18 mouse cellular contexts compared by ENCODE assay signal in genomic region chr2:93215790-93216189, GRCm38 (mm10). TPM values are rescaled to one million over a fixed set of nuclear protein-coding genes. Genes with fewer than 3 reads are reported as not detected.
DNase-seq lines count a peak whose midpoint lies in the region; ATAC-seq and TF ChIP-seq lines count a peak whose summit lies in the region.
"Had no signal": no experiment of that assay in that cellular context is flagged by ENCODE, and none has a peak within 500 bp of the region (broad histone marks: within the 10 kb centered on the region; RNA-seq: fewer than 3 reads in every experiment).

No protein-coding gene starts in this region.

- 0 out of 2 replicates have a peak overlapping the region, but pooled peaks have one; percentile 15 for H3K9ac ChIP-seq in hindbrain, embryonic 12.5 days
- no peak overlapping the region for H3K9ac ChIP-seq in hindbrain, embryonic 16.5 days (ENCODE audit: low read depth, low read length)
- H3K9ac ChIP-seq in liver, postnatal 0 days (replicated peaks) = no peak overlapping the region
- H3K9ac ChIP-seq in liver, embryonic 11.5 days (ENCODE audit: low read depth, low read length) = no peak overlapping the region
- H3K9ac ChIP-seq: liver, embryonic 12.5 days; midbrain, embryonic 12.5 days had no signal

- DNase-seq in cerebellum, adult 11 months = peak; percentile 81
- DNase-seq in cerebellum, adult 2 months = peak; percentile 84 to 94
- DNase-seq in cerebellum, postnatal 25 days = peak; percentile 86 to 88
- DNase-seq in liver, postnatal 0 days = no peak
- DNase-seq in liver, embryonic 11.5 days (ENCODE audit: low spot score) = no peak
- DNase-seq: adrenal gland, adult 8-10 months; B cell, adult 2 months; gastrocnemius, postnatal 36 days; heart, adult 2 months; lung, adult 2 months; thymus, adult 18-20 months; thymus, postnatal 36 days had no signal

- no peak overlapping the region for H3K4me2 ChIP-seq in hindbrain, embryonic 12.5 days (replicated peaks)
- no peak overlapping the region for H3K4me2 ChIP-seq in hindbrain, embryonic 16.5 days (ENCODE audit: low read length)
- no peak overlapping the region for H3K4me2 ChIP-seq in liver, postnatal 0 days (ENCODE audit: low read depth, low read length)
- H3K4me2 ChIP-seq in liver, embryonic 11.5 days = no peak overlapping the region
- H3K4me2 ChIP-seq: liver, embryonic 12.5 days; midbrain, embryonic 12.5 days had no signal

- H3K27me3 ChIP-seq in hindbrain, embryonic 12.5 days = no peaks in the 10 kb centered on the region
- no peaks in the 10 kb centered on the region for H3K27me3 ChIP-seq in hindbrain, embryonic 16.5 days (replicated peaks; ENCODE audit: control insufficient read depth, insufficient read depth, low read length)
- H3K27me3 ChIP-seq in cerebellum, adult 2 months (ENCODE audit: control insufficient read depth, insufficient read depth, low read length) = no peaks in the 10 kb centered on the region
- no peaks in the 10 kb centered on the region for H3K27me3 ChIP-seq in liver, postnatal 0 days (ENCODE audit: insufficient read depth, low read length)
- H3K27me3 ChIP-seq in liver, embryonic 11.5 days (replicated peaks; ENCODE audit: control insufficient read depth, insufficient read depth, low read length) = 0 out of 2 replicates have a peak, but pooled peaks cover 3% of the 10 kb centered on the region
- H3K27me3 ChIP-seq: liver, embryonic 12.5 days had no signal

- no peak overlapping the region for H3K4me3 ChIP-seq in hindbrain, embryonic 12.5 days
- H3K4me3 ChIP-seq in hindbrain, embryonic 16.5 days (ENCODE audit: low read length) = no peak overlapping the region
- no peak overlapping the region for H3K4me3 ChIP-seq in cerebellum, adult 2 months (replicated peaks; ENCODE audit: insufficient read depth, low read depth, low read length)
- H3K4me3 ChIP-seq in liver, postnatal 0 days (ENCODE audit: low read depth, low read length) = no peak overlapping the region
- H3K4me3 ChIP-seq in liver, embryonic 11.5 days (ENCODE audit: low read depth, low read length) = no peak overlapping the region
- H3K4me3 ChIP-seq: heart, adult 2 months; liver, embryonic 12.5 days; midbrain, embryonic 12.5 days had no signal

- ATAC-seq in hindbrain, embryonic 12.5 days (ENCODE audit: low FRiP score) = no peak
- ATAC-seq in hindbrain, embryonic 16.5 days = no peak
- no peak for ATAC-seq in liver, postnatal 0 days
- no peak for ATAC-seq in liver, embryonic 11.5 days (replicated peaks; ENCODE audit: low FRiP score)
- ATAC-seq: intestine, postnatal 0 days; liver, embryonic 12.5 days had no signal

- peaks cover 22% of the 10 kb centered on the region for H3K4me1 ChIP-seq in hindbrain, embryonic 12.5 days
- peaks cover 12% of the 10 kb centered on the region for H3K4me1 ChIP-seq in hindbrain, embryonic 16.5 days (ENCODE audit: control insufficient read depth, insufficient read depth, low read depth, low read length)
- peaks cover 64% of the 10 kb centered on the region for H3K4me1 ChIP-seq in cerebellum, adult 2 months (ENCODE audit: control insufficient read depth, insufficient read depth, low read length)
- H3K4me1 ChIP-seq in liver, postnatal 0 days (ENCODE audit: insufficient read depth) = no peaks in the 10 kb centered on the region
- peaks cover 7% of the 10 kb centered on the region; the same call in 1 of the 2 replicates for H3K4me1 ChIP-seq in liver, embryonic 11.5 days (replicated peaks; ENCODE audit: control insufficient read depth, insufficient read depth, low read length)

- H3K9me3 ChIP-seq in hindbrain, embryonic 12.5 days (replicated peaks) = no peaks in the 10 kb centered on the region
- no peaks in the 10 kb centered on the region for H3K9me3 ChIP-seq in hindbrain, embryonic 16.5 days (ENCODE audit: control insufficient read depth, low read length)
- no peaks in the 10 kb centered on the region for H3K9me3 ChIP-seq in liver, postnatal 0 days (ENCODE audit: low read length)
- H3K9me3 ChIP-seq in liver, embryonic 11.5 days (ENCODE audit: control insufficient read depth, low read length) = no peaks in the 10 kb centered on the region
- H3K9me3 ChIP-seq: G1E; liver, embryonic 12.5 days; midbrain, embryonic 12.5 days had no signal

- 0 out of 2 replicates have a peak overlapping the region, but pooled peaks have one; percentile 13 for H3K27ac ChIP-seq in hindbrain, embryonic 12.5 days
- no peak overlapping the region for H3K27ac ChIP-seq in hindbrain, embryonic 16.5 days (ENCODE audit: low read depth, low read length)
- H3K27ac ChIP-seq in cerebellum, adult 2 months (ENCODE audit: insufficient read depth, low read length) = peak overlapping the region; percentile 88
- H3K27ac ChIP-seq in liver, postnatal 0 days (ENCODE audit: low read depth) = no peak overlapping the region
- H3K27ac ChIP-seq in liver, embryonic 11.5 days (ENCODE audit: low read depth, low read length) = no peak overlapping the region
- H3K27ac ChIP-seq: heart, adult 2 months; liver, embryonic 12.5 days; midbrain, embryonic 12.5 days had no signal

- WGBS in hindbrain, embryonic 12.5 days = 72% methylated on average over 10 of the region's 10 CpGs
- WGBS in hindbrain, embryonic 16.5 days = 69% methylated on average over 9 of the region's 10 CpGs
- WGBS in cerebellum, adult 2 months = 17% methylated on average over 10 of the region's 10 CpGs
- 76% methylated on average over 10 of the region's 10 CpGs for WGBS in liver, postnatal 0 days (ENCODE audit: insufficient replicate concordance)
- 84% methylated on average over 9 of the region's 10 CpGs for WGBS in liver, embryonic 11.5 days

- H3K36me3 ChIP-seq in hindbrain, embryonic 12.5 days = peaks cover 17% of the 10 kb centered on the region; the same call in 1 of the 2 replicates
- no peaks in the 10 kb centered on the region for H3K36me3 ChIP-seq in hindbrain, embryonic 16.5 days (ENCODE audit: control insufficient read depth, insufficient read depth, low read length)
- H3K36me3 ChIP-seq in liver, postnatal 0 days (replicated peaks; ENCODE audit: insufficient read depth, low read length) = no peaks in the 10 kb centered on the region
- no peaks in the 10 kb centered on the region for H3K36me3 ChIP-seq in liver, embryonic 11.5 days (ENCODE audit: control insufficient read depth, insufficient read depth, low read length)
- H3K36me3 ChIP-seq: G1E; liver, embryonic 12.5 days had no signal

- no peak for TF ChIP-seq POLR2A in cerebellum, adult 2 months (IDR thresholded peaks at IDR 0.05; ENCODE audit: borderline replicate concordance, insufficient read depth, low read length)

- TF ChIP-seq EP300 in liver, postnatal 0 days (IDR thresholded peaks at IDR 0.05; ENCODE audit: low read depth) = no peak

- no peak for TF ChIP-seq CTCF in cerebellum, adult 2 months (IDR thresholded peaks at IDR 0.05; ENCODE audit: borderline replicate concordance, insufficient read depth, low read depth, low read length)
- TF ChIP-seq CTCF in liver, postnatal 0 days (IDR thresholded peaks at IDR 0.05; ENCODE audit: low read depth) = no peak

RNA-seq across cellular contexts. Expression of gene Trp53i11, which starts 28.4 kb away (rescaled TPM):
- polyA plus RNA-seq in hindbrain, embryonic 12.5 days (2016; fragmentation: Nextera tagmentation; extraction: Ambion mirVana) = 142 and 180 TPM in 2 replicates
- polyA plus RNA-seq in hindbrain, embryonic 16.5 days (2015; fragmentation: Nextera tagmentation; extraction: Ambion mirVana) = 74.7 and 123 TPM in 2 replicates
- polyA plus RNA-seq in cerebellum, adult 2 months (2012; rRNA removed) = 54.5 and 59.6 TPM in 2 replicates
- 4.0 and 5.7 TPM in 2 replicates for polyA plus RNA-seq in liver, postnatal 0 days (2015; fragmentation: Nextera tagmentation; extraction: Ambion mirVana)
- polyA plus RNA-seq in liver, embryonic 11.5 days (2014; fragmentation: Nextera tagmentation; extraction: Ambion mirVana) = 10.5 and 14.0 TPM in 2 replicates
- polyA plus RNA-seq: G1E had no signal

Comparison
In these comparisons a context has a peak if more than half of its experiments do, and no peak if none do; other contexts are left out.
1. H3K27ac ChIP-seq: peak in hindbrain, embryonic 12.5 days (single experiment) and cerebellum, adult 2 months (single experiment); none in hindbrain, embryonic 16.5 days (single experiment), liver, postnatal 0 days (single experiment) and liver, embryonic 11.5 days (single experiment).
2. DNase-seq: peak in cerebellum, adult 11 months (single experiment), cerebellum, adult 2 months (2 of 2) and cerebellum, postnatal 25 days (2 of 2); none in liver, postnatal 0 days (single experiment) and liver, embryonic 11.5 days (single experiment).